Mouse (Mus musculus) heart, adult 2 months (tissue): ENCODE results near the gene Dnajc28. TPM values are rescaled to one million over a fixed set of nuclear protein-coding genes. Genes with fewer than 3 reads are reported as not detected.
"Not testable (repeated sequence)": the region's sequence is repeated elsewhere in the genome, so short reads cannot be mapped to it uniquely, and the experiment has no call there.

Source experiments
- DNase-seq, 2 experiments: peaks; one replicate each; pipeline ENCODE4 v3.0.0; 2021
- H3K27ac ChIP-seq: fragments of 200-600 bp; 2 replicates; pipeline ENCODE4 v1.8.1; 2022
- H3K27me3 ChIP-seq: fragments of 200-500 bp; 2 replicates; pipeline ENCODE4 v1.6.1; 2012; ENCODE audit warnings: mild to moderate bottlenecking, low read length, inconsistent platforms, mixed read lengths; ENCODE audit not compliant: control insufficient read depth, insufficient read depth
- H3K36me3 ChIP-seq: fragments of 200-500 bp; 2 replicates; pipeline ENCODE4 v1.6.1; 2012; ENCODE audit warnings: low read length, inconsistent platforms; ENCODE audit not compliant: control insufficient read depth, insufficient read depth
- H3K4me1 ChIP-seq: fragments of 200-500 bp; 2 replicates; pipeline ENCODE4 v1.6.1; 2011; ENCODE audit warnings: low read length; ENCODE audit not compliant: control insufficient read depth, insufficient read depth
- H3K4me3 ChIP-seq: fragments of 200-600 bp; 2 replicates; pipeline ENCODE4 v1.8.1; 2022
- H3K79me2 ChIP-seq: fragments of 200-500 bp; replicated peaks from 2 replicates; pipeline ENCODE4 v1.6.1; 2012; ENCODE audit warnings: mild to moderate bottlenecking, inconsistent platforms, low read length, moderate library complexity, mixed read lengths; ENCODE audit not compliant: control insufficient read depth, insufficient read depth
- H3K9ac ChIP-seq: fragments of 200-500 bp; 2 replicates; pipeline ENCODE4 v1.6.1; 2012; ENCODE audit warnings: low read depth, mild to moderate bottlenecking, control low read depth, inconsistent platforms, low read length, mixed read lengths
- CTCF ChIP-seq: fragments of 200-600 bp; IDR thresholded peaks from 2 replicates; pipeline ENCODE4 v1.8.1; 2022; ENCODE audit warnings: antibody characterized with exemption, mild to moderate bottlenecking, moderate library complexity
- EP300 ChIP-seq: fragments of 200-500 bp; IDR thresholded peaks from 2 replicates; pipeline ENCODE4 v1.6.1; 2011; ENCODE audit warnings: low read depth, low read length, control low read depth; ENCODE audit not compliant: insufficient read depth
- POLR2A ChIP-seq: fragments of 200-500 bp; IDR thresholded peaks from 2 replicates; pipeline ENCODE4 v1.6.1; 2011; ENCODE audit warnings: mild to moderate bottlenecking, low read depth, low read length, control low read depth; ENCODE audit not compliant: insufficient read depth
- WGBS: fragments of 180-500 bp; shearing (Covaris S2); methylation state at CpG from one replicate; pipeline ENCODE4 v1.1.7; 2018; 5-methylcytosine and 5-hydroxymethylcytosine counted together
- intact Hi-C: fragments of 180-260 bp; cut with DNase I; formaldehyde crosslinking; loops from one replicate; pipeline ENCODE4 v1.15.1; 2025
- polyA plus RNA-seq: library from polyadenylated mRNA; depleted of rRNA; stranded (reverse); fragments of >200 nt; gene quantifications from 2 replicates; pipeline ENCODE4 v1.2.3, GENCODE M21; 2012
- total RNA-seq, 2 experiments: library from RNA; stranded (reverse); gene quantifications; 2 replicates each; pipeline ENCODE4 v1.2.3; 2021

Dnajc28 gene
- total and polyA plus RNA-seq, 3 experiments: 9.8 to 34.1 (median 31.1) TPM

DNA sequence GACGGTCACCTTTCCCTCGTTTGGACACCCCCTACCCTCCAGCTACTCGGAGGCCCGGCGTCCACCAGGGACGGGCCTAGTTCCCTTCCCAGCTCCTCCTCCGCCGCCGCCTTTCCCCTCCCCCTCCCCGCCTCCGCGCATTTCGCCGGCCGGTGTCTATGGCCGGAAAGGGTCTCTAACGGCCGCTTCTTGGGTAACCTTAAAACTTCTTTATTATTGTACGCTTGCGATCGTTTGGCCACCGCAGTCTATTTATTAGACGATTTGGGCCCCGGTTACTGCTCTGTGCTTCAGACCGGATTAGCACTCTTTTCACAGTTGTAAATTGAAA, 29.4 kb upstream of the Dnajc28 start:
- peaks cover 18% of the 10 kb centered on the region for H3K36me3 ChIP-seq
- peak overlapping the region; percentile 99 for H3K27ac ChIP-seq
- H3K27me3 ChIP-seq: no peaks in the 10 kb centered on the region
- WGBS: under 1% methylated on average over 25 of the region's 25 CpGs
- H3K79me2 ChIP-seq: peaks cover 9% of the 10 kb centered on the region
- DNase-seq: peak; percentile 87
- peak overlapping the region; percentile 75 for H3K4me3 ChIP-seq
- peaks cover 8% of the 10 kb centered on the region for H3K4me1 ChIP-seq
- intact Hi-C loops: loop anchor here (5.0 to 10.0 kb wide), 3 partner anchors 39 to 283 kb away; partner anchors contain the start of genes Donson and Tmem50b
- TF ChIP-seq POLR2A: no peak
- no peak for TF ChIP-seq CTCF
- TF ChIP-seq EP300: no peak
- H3K9ac ChIP-seq: peak overlapping the region; percentile 80

DNA sequence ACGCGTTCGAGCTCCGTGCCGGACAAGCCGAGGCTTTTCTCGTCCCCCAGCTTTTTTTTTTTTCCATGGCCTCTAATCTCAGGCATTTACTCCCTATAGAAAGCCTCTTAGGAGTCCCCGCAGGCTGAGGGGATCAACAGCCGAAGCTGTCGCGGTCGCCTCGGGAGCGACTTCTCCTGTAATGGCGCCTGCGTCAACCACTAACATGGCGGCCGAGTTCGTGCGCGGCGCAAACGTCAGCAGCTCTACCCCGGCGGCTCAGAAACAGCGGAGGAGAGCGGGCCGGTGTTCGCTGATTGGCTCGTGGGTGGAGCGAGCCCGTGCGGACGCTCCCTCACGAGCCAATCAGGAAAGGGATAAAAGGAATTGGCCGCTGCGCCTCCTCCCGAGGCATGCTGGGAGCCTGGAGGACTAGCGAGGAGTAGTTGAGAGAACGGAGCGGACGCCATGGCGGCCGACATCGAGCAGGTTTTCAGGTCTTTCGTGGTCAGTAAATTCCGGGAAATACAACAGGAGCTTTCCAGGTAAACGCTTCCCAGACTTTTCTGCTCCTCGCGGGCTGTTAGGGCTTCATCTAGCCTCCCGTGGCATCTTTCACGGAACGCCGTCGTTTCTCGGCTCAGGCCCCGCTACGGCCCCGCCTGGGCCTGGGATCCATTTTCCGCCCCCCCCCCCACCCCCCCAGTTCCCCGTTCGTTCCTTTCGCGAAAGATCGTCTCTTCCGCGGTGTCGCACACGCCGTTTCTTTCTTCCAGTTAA, 28.8 kb upstream of the Dnajc28 start, which contains the start of gene Son:
Son (plus strand) TSS at position 46 of the 759 bp plus-strand sequence.
- intact Hi-C loops: loop anchor here (2.0 to 10.0 kb wide), 4 partner anchors 15 to 283 kb away; partner anchors contain the start of genes Donson and Tmem50b
- H3K4me1 ChIP-seq: peaks cover 8% of the 10 kb centered on the region
- peaks cover 17% of the 10 kb centered on the region for H3K36me3 ChIP-seq
- H3K79me2 ChIP-seq: peaks cover 9% of the 10 kb centered on the region
- no peaks in the 10 kb centered on the region for H3K27me3 ChIP-seq
- H3K27ac ChIP-seq: peak within 1 kb of the TSS; percentile 99
- WGBS: under 1% methylated on average over 68 of the region's 70 CpGs
- DNase-seq: peak; percentile 92 to 98
- peak; percentile 98 for TF ChIP-seq POLR2A
- TF ChIP-seq CTCF: no peak
- peak; percentile 83 for TF ChIP-seq EP300
- peak within 1 kb of the TSS; percentile 93 for H3K9ac ChIP-seq
- H3K4me3 ChIP-seq: peak within 1 kb of the TSS; percentile 75

DNA sequence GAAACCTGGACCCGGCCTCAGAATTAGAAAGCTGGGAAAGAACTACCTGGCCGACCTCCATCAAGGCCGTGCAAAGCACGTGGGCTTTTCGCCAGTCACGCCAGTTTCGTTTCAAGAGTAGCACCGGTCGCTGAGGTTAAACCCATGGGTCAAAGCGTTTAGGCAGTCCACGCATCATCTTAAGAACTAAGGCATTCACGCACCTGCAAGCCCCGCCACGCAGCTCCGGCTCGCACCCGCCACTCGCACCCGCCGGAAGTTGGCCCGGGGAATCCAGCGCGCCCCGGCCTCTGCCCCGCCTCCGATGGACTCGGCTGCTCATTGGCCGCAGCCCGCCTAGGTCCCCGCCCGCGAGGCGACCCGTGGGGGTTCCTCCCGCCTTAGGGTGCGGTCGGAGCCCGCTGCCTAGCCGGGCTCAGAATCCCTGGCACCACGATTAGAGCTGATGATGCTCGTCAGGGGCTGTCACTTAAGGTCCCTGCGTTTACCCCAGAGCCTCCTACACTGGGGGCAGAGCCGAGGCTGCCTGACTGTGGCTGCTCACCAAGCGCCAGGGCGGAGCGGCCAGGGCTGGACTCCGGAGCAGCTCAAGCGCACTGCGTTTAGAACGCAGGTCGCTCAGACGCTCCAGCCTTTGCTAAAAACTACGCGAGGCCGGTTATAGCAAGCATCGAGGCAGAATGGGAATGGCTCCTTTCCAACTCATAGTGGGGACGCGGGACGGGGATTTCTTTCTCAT, 28.0 kb upstream of the Dnajc28 start, which contains the start of gene Gart:
Gart (minus strand) TSS at position 272 of the 739 bp plus-strand sequence.
- intact Hi-C loops: loop anchor here (2.0 to 10.0 kb wide), 4 partner anchors 16 to 282 kb away; partner anchors contain the start of genes Donson and Tmem50b
- Histone ChIP-seq H3K79me2 (peaks cover 2% of the 10 kb centered on the region; the same call in 1 of the 2 replicates), H3K9ac (peak within 1 kb of the TSS; percentile 93), H3K36me3 (peaks cover 9% of the 10 kb centered on the region), H3K4me3 (peak within 1 kb of the TSS; percentile 75), H3K4me1 (peaks cover 6% of the 10 kb centered on the region), H3K27ac (peak within 1 kb of the TSS; percentile 99), H3K27me3 (no peaks in the 10 kb centered on the region)
- DNase-seq: peak; percentile 96 to 97
- WGBS: under 1% methylated on average over 59 of the region's 59 CpGs
- TF ChIP-seq CTCF (no peak), POLR2A (peak; percentile 99)

DNA sequence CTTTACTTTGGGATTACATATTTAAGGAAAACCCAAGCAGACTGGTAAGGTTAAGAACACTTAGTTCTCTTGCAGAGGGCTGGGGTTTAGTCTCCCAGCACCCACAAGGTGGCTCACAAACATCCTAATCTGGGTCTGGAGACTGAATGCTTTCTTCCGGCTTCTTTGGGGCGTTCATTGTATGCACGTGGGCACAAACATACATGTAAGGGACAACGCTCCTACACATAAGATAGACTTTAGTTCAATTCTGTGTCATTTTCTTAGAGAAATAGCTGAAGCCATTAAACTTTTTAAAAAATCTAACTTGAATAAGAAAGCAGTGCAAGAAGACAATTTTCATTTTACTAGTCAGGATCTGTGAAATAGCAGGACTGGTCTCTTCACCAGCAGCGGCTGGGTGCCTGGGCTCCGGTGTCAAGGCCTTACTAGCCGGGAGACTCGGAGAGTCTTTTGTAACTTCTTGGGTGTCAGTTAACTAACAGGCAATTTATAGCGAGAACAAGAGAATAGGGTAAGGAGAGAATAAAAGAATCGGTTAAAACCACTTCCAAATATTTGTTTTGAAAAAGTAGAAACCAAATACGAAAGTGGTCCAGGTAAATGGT, 27.3 kb upstream of the Dnajc28 start:
- intact Hi-C loops: loop anchor here (2.0 to 10.0 kb wide), 4 partner anchors 17 to 281 kb away; partner anchors contain the start of genes Donson and Tmem50b
- H3K27me3 ChIP-seq: no peaks in the 10 kb centered on the region
- H3K27ac ChIP-seq: peak overlapping the region; percentile 99
- peaks cover 2% of the 10 kb centered on the region; the same call in 1 of the 2 replicates for H3K79me2 ChIP-seq
- H3K4me1 ChIP-seq: peaks cover 6% of the 10 kb centered on the region
- H3K4me3 ChIP-seq: peak overlapping the region; percentile 75
- H3K36me3 ChIP-seq: peaks cover 6% of the 10 kb centered on the region
- TF ChIP-seq EP300 (no peak), CTCF (no peak), POLR2A (no peak)
- H3K9ac ChIP-seq: no peak overlapping the region
- DNase-seq: no peak
- 7% methylated on average over 11 of the region's 11 CpGs for WGBS

DNA sequence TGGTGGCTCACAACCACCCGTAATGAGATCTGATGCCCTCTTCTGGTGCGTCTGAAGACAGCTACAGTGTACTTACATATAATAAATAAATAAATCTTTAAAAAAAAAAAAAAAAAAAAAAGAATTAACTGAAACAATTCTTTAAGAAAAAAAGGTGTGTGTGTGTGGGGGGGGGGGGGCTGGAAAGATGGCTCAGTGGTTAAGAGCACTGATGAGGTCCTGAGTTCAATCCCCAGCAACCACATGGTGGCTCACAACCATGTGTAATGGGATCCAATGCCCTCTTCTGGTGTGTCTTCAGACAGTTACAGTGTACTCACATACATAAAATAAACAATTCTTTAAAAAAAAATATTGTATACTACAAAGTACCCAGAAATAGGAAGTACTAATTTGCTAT, 26.6 kb upstream of the Dnajc28 start:
- intact Hi-C loops: loop anchor here (5.0 to 10.0 kb wide), 3 partner anchors 42 to 281 kb away; partner anchors contain the start of genes Donson and Tmem50b
- not testable (repeated sequence) for DNase-seq, H3K27ac ChIP-seq, H3K27me3 ChIP-seq, H3K4me1 ChIP-seq, H3K4me3 ChIP-seq, H3K79me2 ChIP-seq, H3K9ac ChIP-seq, H3K36me3 ChIP-seq
- WGBS: 57% methylated on average over 1 of the region's 2 CpGs
